Mouse (Mus musculus): Measurements from ENCODE around the gene Mtch1. TPM values are rescaled to one million over a fixed set of nuclear protein-coding genes. Genes with fewer than 3 reads are reported as not detected.

Gene Mtch1
- polyA plus RNA-seq, 1 experiment from 2014 or later: 224 TPM

- Histone ChIP-seq H3K4me1 (replicated peaks) (peaks cover 58% of the 10 kb centered on the region), H3K27me3 (no peaks in the 10 kb centered on the region), H3K9ac (no peak overlapping the region), H3K36me3 (peaks cover 25% of the 10 kb centered on the region), H3K9me3 (replicated peaks) (no peaks in the 10 kb centered on the region), H3K4me2 (no peak overlapping the region), H3K27ac (peak overlapping the region; percentile 87; the same call in 1 of the 2 replicates), H3K4me3 (no peak overlapping the region)
- 80% methylated on average over 5 of the region's 5 CpGs for WGBS
- ATAC-seq (replicated peaks; ENCODE audit: insufficient number of reproducible peaks, insufficient read depth, low FRiP score, low read depth): no peak
Measured at GRCm38 (mm10) chr17:29343241-29343640, 4.5 kb downstream of the Mtch1 start.

- H3K36me3 ChIP-seq: peaks cover 34% of the 10 kb centered on the region
Measured at GRCm38 (mm10) chr17:29342010-29342910, 5.5 kb downstream of the Mtch1 start.

DNA sequence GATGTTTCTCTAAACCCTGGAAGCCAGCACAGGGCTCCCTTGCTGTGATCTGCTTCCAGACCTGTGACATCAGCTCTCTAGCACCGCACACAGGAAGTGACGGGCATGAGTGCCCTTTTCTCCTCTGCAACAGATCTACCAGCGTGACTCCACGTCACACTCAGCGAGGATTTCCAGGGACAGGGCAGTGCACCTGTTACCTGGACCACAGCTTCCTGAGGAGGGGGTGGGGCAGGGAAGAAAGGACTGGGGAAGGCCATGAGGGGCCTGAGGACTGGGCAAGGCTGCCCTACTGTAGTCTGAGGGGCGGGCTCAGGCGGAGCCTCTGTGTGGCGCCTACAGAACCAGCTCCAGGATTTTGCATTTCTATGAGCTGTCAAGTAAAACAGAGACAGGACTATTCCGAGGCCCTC, 6.1 kb downstream of the Mtch1 start:
- no peaks in the 10 kb centered on the region for H3K27me3 ChIP-seq
- ATAC-seq (replicated peaks; ENCODE audit: insufficient number of reproducible peaks, insufficient read depth, low FRiP score, low read depth): peak; percentile 15; the same call in 1 of the 2 replicates
- H3K4me1 ChIP-seq (replicated peaks): peaks cover 53% of the 10 kb centered on the region
- peak overlapping the region; percentile 87 for H3K27ac ChIP-seq
- peak overlapping the region; percentile 2; the same call in 1 of the 2 replicates for H3K4me3 ChIP-seq
- WGBS: 16% methylated on average over 9 of the region's 9 CpGs
- no peaks in the 10 kb centered on the region for H3K9me3 ChIP-seq (replicated peaks)
- peaks cover 40% of the 10 kb centered on the region for H3K36me3 ChIP-seq
- peak overlapping the region; percentile 52 for H3K4me2 ChIP-seq
- H3K9ac ChIP-seq: peak overlapping the region; percentile 25

More at GRCm38 (mm10) chr17:29342010-29342910, 5.5 kb downstream of the Mtch1 start:
- Histone ChIP-seq H3K27ac (peak overlapping the region; percentile 87), H3K4me3 (peak overlapping the region; percentile 2; the same call in 1 of the 2 replicates), H3K9ac (peak overlapping the region; percentile 25; the same call in 1 of the 2 replicates), H3K9me3 (replicated peaks) (no peaks in the 10 kb centered on the region), H3K4me1 (replicated peaks) (peaks cover 54% of the 10 kb centered on the region), H3K27me3 (no peaks in the 10 kb centered on the region), H3K4me2 (peak overlapping the region; percentile 52)
- peak; percentile 74 for ATAC-seq (replicated peaks; ENCODE audit: insufficient number of reproducible peaks, insufficient read depth, low FRiP score, low read depth)
- WGBS: 22% methylated on average over 13 of the region's 13 CpGs

DNA sequence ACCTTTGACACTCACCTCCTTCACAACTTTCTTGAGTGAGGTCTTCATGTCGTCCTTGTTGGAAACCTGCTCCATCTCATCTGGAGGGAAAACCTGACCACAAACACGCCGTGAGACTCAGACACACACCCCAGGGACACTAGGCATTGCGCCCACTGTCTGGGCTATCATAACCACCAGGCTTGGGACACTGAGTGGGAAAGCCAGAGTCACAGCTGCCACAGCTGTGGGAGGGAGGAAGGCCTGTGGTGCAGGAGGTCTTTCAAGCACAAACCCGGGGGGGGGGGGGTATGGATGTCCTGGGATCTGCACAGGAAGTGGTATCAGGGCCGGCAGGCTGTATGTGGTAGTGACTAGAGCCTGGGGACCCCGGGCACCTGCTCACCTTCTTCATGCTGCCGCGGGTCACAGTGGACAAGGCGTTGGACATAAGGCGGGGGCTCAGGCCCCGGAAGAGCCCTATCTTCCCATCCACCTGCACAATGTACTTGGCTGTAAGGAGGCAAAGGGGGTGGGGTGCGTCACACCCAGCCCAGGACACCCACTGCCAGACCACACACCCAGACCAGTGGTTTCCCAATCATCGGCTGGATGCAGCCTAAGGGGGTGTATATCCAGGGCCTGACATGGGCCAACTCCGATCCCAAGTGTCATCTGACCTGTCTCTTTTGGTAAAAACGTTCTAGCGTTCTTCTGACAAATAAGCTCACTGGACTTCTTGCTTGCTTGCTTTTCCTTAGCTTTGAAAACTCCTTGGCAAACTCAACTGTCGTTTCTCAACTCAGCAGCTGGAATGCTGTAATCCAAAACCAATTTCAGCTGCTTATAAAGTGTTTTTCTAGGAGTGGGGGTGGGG, 7.1 kb downstream of the Mtch1 start:
- H3K9me3 ChIP-seq (replicated peaks): no peaks in the 10 kb centered on the region
- H3K9ac ChIP-seq: no peak overlapping the region
- H3K4me3 ChIP-seq: no peak overlapping the region
- no peak for ATAC-seq (replicated peaks; ENCODE audit: insufficient number of reproducible peaks, insufficient read depth, low FRiP score, low read depth)
- H3K27me3 ChIP-seq: no peaks in the 10 kb centered on the region
- 80% methylated on average over 18 of the region's 18 CpGs for WGBS
- no peak overlapping the region for H3K4me2 ChIP-seq
- H3K36me3 ChIP-seq: peaks cover 50% of the 10 kb centered on the region
- H3K4me1 ChIP-seq (replicated peaks): peaks cover 44% of the 10 kb centered on the region
- H3K27ac ChIP-seq: peak overlapping the region; percentile 87

GRCm38 (mm10) chr17:29339170-29339768, 8.5 kb downstream of the Mtch1 start:
- no peak overlapping the region for H3K9ac ChIP-seq
- H3K27ac ChIP-seq: peak overlapping the region; percentile 81
- H3K4me3 ChIP-seq: no peak overlapping the region
- H3K9me3 ChIP-seq (replicated peaks): no peaks in the 10 kb centered on the region
- H3K4me1 ChIP-seq (replicated peaks): peaks cover 39% of the 10 kb centered on the region
- no peak for ATAC-seq (replicated peaks; ENCODE audit: insufficient number of reproducible peaks, insufficient read depth, low FRiP score, low read depth)
- peaks cover 60% of the 10 kb centered on the region for H3K36me3 ChIP-seq
- H3K4me2 ChIP-seq: no peak overlapping the region
- WGBS: 69% methylated on average over 11 of the region's 11 CpGs
- no peaks in the 10 kb centered on the region for H3K27me3 ChIP-seq

DNA sequence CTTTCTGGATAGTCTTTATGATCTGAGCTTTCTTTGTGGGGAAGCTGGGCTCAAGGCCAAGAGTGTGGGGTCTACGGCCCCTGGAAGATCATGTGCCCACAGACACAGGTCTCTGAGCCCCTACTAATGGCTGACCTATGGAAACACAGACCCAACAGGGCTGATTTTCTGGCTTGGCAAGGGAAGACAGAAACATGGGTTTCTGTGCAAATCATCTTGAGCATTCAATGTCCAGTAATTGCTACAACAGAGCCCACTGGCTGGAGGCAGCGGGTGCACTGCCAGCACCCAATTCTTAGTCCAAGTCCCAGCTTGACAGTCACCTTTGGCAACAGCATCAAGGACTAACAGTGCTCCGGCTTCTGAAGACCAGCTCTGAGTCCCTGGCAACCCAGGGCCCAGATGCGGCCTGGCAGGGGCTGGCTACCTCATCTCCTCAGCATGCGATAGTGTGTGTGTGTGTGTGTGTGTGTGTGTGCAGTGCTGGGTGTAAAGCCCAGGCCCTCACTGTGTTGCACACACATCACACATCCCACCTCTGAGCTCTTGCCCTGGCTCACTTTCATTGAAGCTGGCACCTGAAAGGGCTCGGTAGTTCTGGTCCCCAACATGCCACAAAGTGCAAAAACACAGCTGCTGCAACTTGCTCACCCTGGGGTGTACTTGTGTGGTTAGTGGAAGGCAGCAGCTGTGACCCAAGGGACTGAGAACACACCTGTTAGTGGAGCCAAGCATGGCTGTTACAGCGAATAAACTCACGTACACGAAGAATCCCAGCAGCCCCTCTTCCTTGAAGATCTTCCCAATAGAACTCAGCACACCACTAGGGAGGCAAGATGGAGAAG, 9.5 kb downstream of the Mtch1 start:
- peaks cover 70% of the 10 kb centered on the region for H3K36me3 ChIP-seq
- peaks cover 39% of the 10 kb centered on the region for H3K4me1 ChIP-seq (replicated peaks)
- WGBS: 88% methylated on average over 9 of the region's 9 CpGs
- H3K27me3 ChIP-seq: no peaks in the 10 kb centered on the region
- H3K4me2 ChIP-seq: no peak overlapping the region
- no peaks in the 10 kb centered on the region for H3K9me3 ChIP-seq (replicated peaks)
- H3K9ac ChIP-seq: no peak overlapping the region
- no peak for ATAC-seq (replicated peaks; ENCODE audit: insufficient number of reproducible peaks, insufficient read depth, low FRiP score, low read depth)
- H3K27ac ChIP-seq: peak overlapping the region; percentile 81
- H3K4me3 ChIP-seq: no peak overlapping the region

DNA sequence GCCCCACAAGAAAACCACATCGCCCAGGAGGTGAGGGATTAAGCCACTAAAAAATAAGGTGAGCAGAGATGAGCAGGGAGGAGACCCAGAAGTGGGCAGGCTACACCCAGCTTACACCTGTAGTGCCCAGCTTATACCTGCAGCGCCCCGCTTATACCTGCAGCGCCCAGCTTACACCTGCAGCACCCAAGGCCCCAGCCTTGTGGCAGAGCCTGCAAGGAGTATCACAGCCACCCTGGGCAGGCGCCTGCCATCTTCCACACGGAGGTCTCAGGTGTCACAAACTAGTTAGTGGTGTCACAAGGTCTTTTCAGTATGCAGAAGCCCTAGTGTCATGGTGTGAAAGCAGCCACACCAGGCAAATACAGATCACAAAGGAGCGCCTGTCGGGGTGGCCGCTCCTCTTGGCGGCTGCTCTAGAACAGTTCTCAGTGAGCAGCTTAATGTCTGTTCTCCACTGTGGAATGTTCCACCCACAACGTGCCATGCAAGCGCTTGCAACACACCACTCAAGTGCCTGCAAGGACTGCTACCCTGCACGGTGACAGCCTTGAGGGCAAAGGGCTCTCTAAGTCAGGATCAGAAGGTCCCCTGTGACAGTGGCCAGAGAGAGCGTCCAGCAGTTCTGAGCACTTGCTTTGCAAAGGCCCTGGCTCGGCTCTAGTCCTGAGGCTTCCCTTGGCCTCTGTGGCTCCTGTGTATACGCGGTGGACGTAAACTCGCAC, 11.3 kb downstream of the Mtch1 start:
- H3K27ac ChIP-seq: no peak overlapping the region
- ATAC-seq (replicated peaks; ENCODE audit: insufficient number of reproducible peaks, insufficient read depth, low FRiP score, low read depth): no peak
- no peak overlapping the region for H3K9ac ChIP-seq
- no peak overlapping the region for H3K4me2 ChIP-seq
- 91% methylated on average over 19 of the region's 19 CpGs for WGBS
- H3K9me3 ChIP-seq (replicated peaks): no peaks in the 10 kb centered on the region
- H3K4me1 ChIP-seq (replicated peaks): peaks cover 33% of the 10 kb centered on the region
- no peaks in the 10 kb centered on the region for H3K27me3 ChIP-seq
- H3K36me3 ChIP-seq: peaks cover 87% of the 10 kb centered on the region
- no peak overlapping the region for H3K4me3 ChIP-seq

GRCm38 (mm10) chr17:29332186-29332685, 15.5 kb downstream of the Mtch1 start:
- Histone ChIP-seq H3K9me3 (replicated peaks) (no peaks in the 10 kb centered on the region), H3K4me1 (replicated peaks) (peaks cover 21% of the 10 kb centered on the region), H3K4me2 (no peak overlapping the region), H3K36me3 (peaks cover 54% of the 10 kb centered on the region), H3K27me3 (peaks cover 3% of the 10 kb centered on the region), H3K27ac (no peak overlapping the region), H3K9ac (no peak overlapping the region), H3K4me3 (no peak overlapping the region)
- no peak for ATAC-seq (replicated peaks; ENCODE audit: insufficient number of reproducible peaks, insufficient read depth, low FRiP score, low read depth)
- WGBS: 74% methylated on average over 4 of the region's 4 CpGs

- Histone ChIP-seq H3K9ac (no peak overlapping the region), H3K4me3 (no peak overlapping the region), H3K27ac (peak overlapping the region; percentile 70), H3K4me2 (no peak overlapping the region), H3K36me3 (peaks cover 40% of the 10 kb centered on the region), H3K4me1 (replicated peaks) (peaks cover 31% of the 10 kb centered on the region), H3K27me3 (peaks cover 15% of the 10 kb centered on the region), H3K9me3 (replicated peaks) (no peaks in the 10 kb centered on the region)
- WGBS: 10% methylated on average over 5 of the region's 5 CpGs
- ATAC-seq (replicated peaks; ENCODE audit: insufficient number of reproducible peaks, insufficient read depth, low FRiP score, low read depth): 0 out of 2 replicates have a peak, but pooled peaks have one; percentile 8
Measured at GRCm38 (mm10) chr17:29330671-29331410, 16.9 kb downstream of the Mtch1 start.
